Mouse (Mus musculus) cerebellum, postnatal 36 days (tissue): ENCODE measurements at regions not wholly inside any gene's neighbourhood (a gene's known extent, or its start where the extent isn't known, plus 50 kb on each side); places are given as distances from the start of the nearest gene placed in this dataset.

ENCODE experiments used
- DNase-seq, 2 experiments: peaks; one replicate each; pipeline ENCODE4 v3.0.0; 2021 to 2022; ENCODE audit warnings: mixed read lengths in 2 of 2

DNA sequence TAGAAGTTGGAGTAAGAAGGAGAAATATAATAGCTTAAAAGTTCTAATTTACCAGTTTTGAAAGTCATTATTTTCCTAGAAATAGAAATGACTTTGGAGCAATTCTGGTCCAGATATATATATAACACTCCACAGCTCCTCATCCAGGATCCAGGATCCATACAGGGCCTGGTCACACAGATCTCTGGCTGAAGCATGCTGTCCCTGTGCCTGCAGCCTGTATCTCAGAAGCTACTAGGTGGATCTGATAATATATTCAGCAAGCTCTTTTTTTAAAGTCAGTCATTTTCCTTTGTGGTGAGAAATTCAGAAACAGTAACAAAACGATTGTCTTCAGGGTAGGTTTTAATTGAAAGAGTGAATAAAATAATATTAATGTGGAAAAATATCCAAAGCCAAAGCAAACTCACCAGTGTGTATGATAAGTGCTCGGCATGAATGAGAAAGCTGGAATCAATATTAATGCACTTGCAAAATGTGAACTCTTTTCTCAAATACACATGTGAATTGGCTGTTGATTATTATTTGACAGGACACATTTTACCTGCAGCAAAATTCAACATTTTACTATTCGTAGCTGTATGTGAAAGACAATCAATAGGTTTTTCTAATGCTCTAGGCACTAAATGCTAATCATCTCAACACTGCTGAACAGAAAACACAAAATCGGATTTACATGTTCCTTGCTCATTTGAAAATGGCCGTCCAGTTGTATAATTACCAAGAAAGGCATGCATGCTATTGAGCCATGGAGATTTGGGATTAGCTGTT lies 288.1 kb upstream of the Cxadr start:
- no peak for DNase-seq

DNA sequence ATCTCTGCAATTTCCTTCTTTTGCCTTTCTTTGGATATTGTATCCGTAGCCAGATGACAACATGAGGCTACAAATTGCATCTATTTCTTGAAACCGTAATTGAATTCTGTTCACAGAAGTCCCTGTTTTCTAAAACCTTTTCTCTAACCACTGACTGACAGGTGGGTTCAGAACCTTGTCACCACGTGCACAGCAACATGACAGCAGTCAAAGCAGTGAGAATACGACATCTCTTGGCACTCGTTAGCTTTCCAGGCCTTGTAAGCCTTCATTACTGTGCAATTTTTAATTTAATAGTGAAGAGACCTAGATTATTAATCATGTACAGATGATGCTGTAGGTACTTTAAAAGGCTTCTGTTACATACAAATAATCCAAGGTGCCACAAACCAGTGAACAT lies 297.3 kb upstream of the Cxadr start:
- no peak for DNase-seq

DNA sequence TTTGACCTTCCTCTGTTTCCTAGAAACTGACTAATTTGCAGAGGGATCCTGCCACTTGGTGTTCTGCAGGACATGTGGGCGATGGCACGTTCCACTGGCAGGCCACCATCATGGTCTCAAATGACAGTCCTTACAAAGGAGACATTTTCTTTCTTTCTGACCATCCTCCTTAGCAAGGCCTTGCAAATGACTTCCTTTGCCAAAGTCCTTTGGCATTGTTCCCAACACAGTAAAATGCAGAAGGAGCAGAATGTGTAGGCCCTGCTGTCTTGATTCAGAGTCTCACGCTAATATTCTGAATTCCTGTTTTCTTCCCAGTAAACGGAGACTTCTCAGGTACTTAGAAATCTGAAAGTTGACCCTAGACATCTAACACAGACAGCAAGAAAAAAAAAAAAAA lies 308.3 kb upstream of the Cxadr start:
- DNase-seq, result no peak

DNA sequence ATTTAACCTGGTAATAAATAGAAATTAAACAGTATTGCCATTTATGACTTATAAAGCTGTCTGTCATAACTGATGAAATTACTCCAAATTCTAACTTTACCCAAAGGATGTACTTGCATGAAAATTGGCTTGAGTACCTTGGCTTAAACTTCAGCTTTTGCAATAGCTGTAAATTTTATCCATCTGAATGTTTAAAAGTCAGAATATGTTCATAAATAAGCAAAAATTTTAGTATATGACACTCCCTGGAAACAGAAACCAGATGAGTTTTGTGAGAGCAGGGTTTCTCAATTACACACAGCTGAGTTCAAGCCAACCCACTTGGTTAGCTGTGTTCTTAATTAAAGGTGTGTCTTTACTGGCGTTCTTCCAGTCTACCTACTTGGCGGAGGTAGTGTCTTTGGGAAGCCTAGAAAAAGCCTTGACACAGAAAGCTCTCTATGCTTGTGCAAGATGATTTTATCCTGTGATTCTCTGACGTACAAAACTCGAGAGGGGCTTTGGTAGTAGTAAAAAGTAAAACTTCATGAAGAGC lies 311.4 kb upstream of the Cxadr start:
- no peak for DNase-seq

DNA sequence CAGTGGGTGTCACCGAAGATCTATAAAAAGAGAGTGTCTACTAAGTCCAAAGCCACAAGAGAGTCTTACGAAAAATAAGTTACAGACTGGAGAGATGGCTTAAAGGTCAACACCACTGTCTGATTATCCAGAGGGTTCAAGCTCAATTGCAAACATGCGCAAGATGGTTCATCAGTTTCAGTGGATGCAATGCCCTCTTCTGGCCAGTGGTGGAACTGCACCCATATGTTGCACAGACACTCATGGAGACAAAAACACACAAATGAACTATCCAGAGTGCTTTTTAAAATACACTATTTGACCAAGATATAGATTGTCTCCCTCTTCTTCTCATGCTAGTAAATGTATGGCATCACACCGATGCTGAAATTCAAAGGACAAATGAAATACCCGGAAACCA lies 312.1 kb upstream of the Cxadr start:
- DNase-seq, result no peak

GRCm38 (mm10) chr16:77986884-77987529 lies 314.3 kb upstream of the Cxadr start:
- DNase-seq, result no peak

- DNase-seq, result no peak
Observed at GRCm38 (mm10) chr16:77948785-77949184, 346.9 kb upstream of the Gm11146 start.

- no peak for DNase-seq
Observed at GRCm38 (mm10) chr16:77945442-77945841, 343.5 kb upstream of the Gm11146 start.

DNA sequence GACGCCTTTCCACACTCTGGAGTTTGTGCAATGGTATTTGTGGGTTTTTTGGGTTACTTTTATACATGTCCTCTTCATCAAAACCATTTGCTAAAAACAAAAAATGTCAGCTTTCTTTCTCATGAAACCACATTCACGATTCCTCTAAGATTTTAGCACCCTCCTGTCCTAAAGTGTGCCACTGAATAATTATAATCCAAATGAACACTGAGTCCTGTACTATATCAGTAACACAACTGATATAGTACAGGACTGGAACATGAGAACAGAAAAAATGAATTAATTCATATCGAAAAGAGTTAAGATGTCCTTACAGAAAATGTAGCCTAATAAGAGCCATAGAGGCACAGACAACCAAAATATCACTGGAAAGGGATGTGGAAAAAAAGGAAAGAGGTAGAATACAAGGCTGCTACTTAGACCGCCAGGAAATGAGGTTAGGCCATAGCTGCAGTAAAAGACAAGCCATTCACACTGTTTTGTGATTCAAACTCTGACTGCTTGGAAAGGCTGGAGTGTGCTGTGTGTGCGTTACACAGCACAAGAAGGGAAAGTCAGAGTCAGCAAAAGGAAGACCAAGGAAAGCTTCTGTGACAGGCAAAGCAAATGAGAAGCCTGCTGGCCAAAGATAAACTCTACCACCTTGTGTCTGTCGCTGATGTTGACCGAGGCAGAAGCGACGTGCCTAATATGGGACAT lies 329.3 kb upstream of the Gm11146 start:
- no peak for DNase-seq

GRCm38 (mm10) chr16:77914160-77915070 lies 312.5 kb upstream of the Gm11146 start:
- no peak for DNase-seq

GRCm38 (mm10) chr16:77894247-77894646 lies 292.4 kb upstream of the Gm11146 start:
- DNase-seq, result no peak

GRCm38 (mm10) chr16:77893690-77894089 lies 291.8 kb upstream of the Gm11146 start:
- no peak for DNase-seq

DNA sequence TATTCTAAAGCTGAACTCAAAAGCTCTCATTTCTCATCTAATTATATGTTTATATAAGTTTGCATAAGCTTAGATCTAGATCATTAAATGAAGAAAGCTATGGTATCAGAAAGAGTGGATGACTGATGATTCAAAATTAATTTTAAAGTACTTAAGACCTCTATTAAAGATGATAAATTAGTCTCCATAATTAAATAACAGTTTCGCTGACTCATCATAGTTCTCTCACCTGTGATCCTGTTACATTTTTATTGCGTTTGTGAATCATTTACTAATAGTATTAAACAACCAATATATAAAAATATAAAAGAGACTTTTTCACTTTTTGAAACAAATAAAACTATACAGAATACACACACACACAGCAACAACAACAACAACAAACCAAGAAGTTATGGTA lies 290.8 kb upstream of the Gm11146 start:
- DNase-seq, result no peak

DNA sequence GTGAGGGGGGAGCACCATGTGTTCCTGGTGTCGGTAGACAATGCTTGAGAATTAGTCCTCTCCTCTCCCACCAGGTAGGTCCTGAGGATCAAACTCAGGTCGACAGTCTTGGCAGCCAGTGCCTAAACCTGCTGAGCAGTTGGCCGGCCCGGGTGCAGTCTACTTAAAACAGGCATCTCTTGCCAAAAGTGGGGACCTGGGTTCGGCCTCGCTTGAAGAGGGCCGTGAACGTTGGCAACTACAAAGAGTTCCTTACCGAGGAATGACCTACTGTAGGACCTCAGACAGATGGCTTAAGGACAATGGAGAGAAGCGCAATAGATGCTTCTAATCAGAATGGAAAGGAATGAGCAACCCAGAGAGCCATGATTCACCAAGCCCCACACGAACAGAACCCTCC lies 287.5 kb upstream of the Gm11146 start:
- DNase-seq, result peak; percentile 20 to 24

- DNase-seq, result no peak
Observed at GRCm38 (mm10) chr16:77885060-77885679, 283.3 kb upstream of the Gm11146 start.

- no peak for DNase-seq
Observed at GRCm38 (mm10) chr16:77884495-77884894, 282.6 kb upstream of the Gm11146 start.

- no peak for DNase-seq
Observed at GRCm38 (mm10) chr16:77877006-77877405, 275.1 kb upstream of the Gm11146 start.

DNA sequence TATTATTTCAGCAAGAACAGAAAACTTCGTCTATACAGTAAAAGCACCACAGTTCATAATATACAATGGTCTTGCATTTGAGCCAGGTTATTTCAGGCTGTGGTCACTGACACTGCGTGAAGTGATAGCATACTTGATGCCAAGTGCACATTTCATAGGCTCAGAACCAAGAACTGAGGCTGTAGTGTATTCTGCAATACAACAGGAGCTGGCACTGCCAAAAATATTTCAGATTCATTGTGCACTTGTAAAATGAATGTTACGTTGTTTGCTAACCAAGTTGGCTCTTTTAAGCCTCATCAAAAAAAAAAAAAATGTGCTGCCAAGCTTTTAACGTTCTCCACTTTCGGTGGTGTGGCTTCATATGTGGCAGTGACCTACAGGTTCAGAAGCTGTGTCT lies 261.4 kb upstream of the Gm11146 start:
- DNase-seq, result no peak

- DNase-seq, result no peak
Observed at GRCm38 (mm10) chr16:77852066-77852781, 250.3 kb upstream of the Gm11146 start.

- no peak for DNase-seq
Observed at GRCm38 (mm10) chr16:77851206-77852065, 249.5 kb upstream of the Gm11146 start.
